Mouse (Mus musculus) cerebellum, adult 2 months (tissue): ENCODE results near the gene Rabgap1l.

ENCODE experiments used
- CTCF ChIP-seq: fragments of 200-500 bp; IDR thresholded peaks from 2 replicates; pipeline ENCODE4 v1.5.1; 2011; ENCODE audit warnings: low read depth, mild to moderate bottlenecking, control low read depth, low read length, moderate library complexity, borderline replicate concordance; ENCODE audit not compliant: insufficient read depth
- POLR2A ChIP-seq: fragments of 200-500 bp; IDR thresholded peaks from 2 replicates; pipeline ENCODE4 v1.6.1; 2011; ENCODE audit warnings: low read length, control low read depth, borderline replicate concordance; ENCODE audit not compliant: insufficient read depth

- no peak for TF ChIP-seq POLR2A
- no peak for TF ChIP-seq CTCF
Measured at GRCm38 (mm10) chr1:160755359-160755758, 37.7 kb downstream of the Rabgap1l start.
